Mouse (Mus musculus) left cerebral cortex, adult 2 months (tissue): ENCODE measurements at regions not wholly inside any gene's neighbourhood (a gene's known extent, or its start where the extent isn't known, plus 50 kb on each side); places are given as distances from the start of the nearest gene placed in this dataset.
"Not testable (repeated sequence)": the region's sequence is repeated elsewhere in the genome, so short reads cannot be mapped to it uniquely, and the experiment has no call there.

Source experiments
- DNase-seq, 2 experiments: peaks; one replicate each; pipeline ENCODE4 v3.0.0; 2021 to 2022; ENCODE audit warnings: low spot score in 2 of 2, mixed read lengths in 1 of 2; ENCODE audit errors: extremely low spot score in 1 of 2
- H3K27ac ChIP-seq: fragments of 200-600 bp; 2 replicates; pipeline ENCODE4 v1.8.1; 2022
- H3K4me3 ChIP-seq: fragments of 200-600 bp; 2 replicates; pipeline ENCODE4 v1.8.1; 2022
- CTCF ChIP-seq: fragments of 200-600 bp; IDR thresholded peaks from 2 replicates; pipeline ENCODE4 v1.8.1; 2022; ENCODE audit warnings: antibody characterized with exemption, mild to moderate bottlenecking, moderate library complexity
- intact Hi-C: fragments of 180-260 bp; cut with DNase I; formaldehyde crosslinking; loops from one replicate; pipeline ENCODE4 v1.15.1; 2025

GRCm38 (mm10) chr13:74969244-74969643, 120.4 kb upstream of the Pcsk1 start:
- intact Hi-C loops: no loop called here
- Histone ChIP-seq H3K27ac (no peak overlapping the region), H3K4me3 (no peak overlapping the region)
- no peak for DNase-seq
- TF ChIP-seq CTCF: no peak

GRCm38 (mm10) chr13:74955876-74956275, 133.8 kb upstream of the Pcsk1 start:
- TF ChIP-seq CTCF: no peak
- H3K4me3 ChIP-seq: no peak overlapping the region
- H3K27ac ChIP-seq: no peak overlapping the region
- no peak for DNase-seq
- intact Hi-C loops: no loop called here

- H3K4me3 ChIP-seq, intact Hi-C loops, DNase-seq, H3K27ac ChIP-seq: not testable (repeated sequence)
These were observed 105.0 kb upstream of the Cast start for GRCm38 (mm10) chr13:74913655-74914054.

GRCm38 (mm10) chr13:74903213-74904055, 94.8 kb upstream of the Cast start:
- Histone ChIP-seq H3K4me3 (no peak overlapping the region), H3K27ac (no peak overlapping the region)
- intact Hi-C loops: no loop called here
- DNase-seq: peak in 1 of 2 experiments; percentile 9
- TF ChIP-seq CTCF: no peak

GRCm38 (mm10) chr13:74889859-74890469, 81.4 kb upstream of the Cast start:
- TF ChIP-seq CTCF: no peak
- H3K4me3 ChIP-seq: no peak overlapping the region
- H3K27ac ChIP-seq: no peak overlapping the region
- DNase-seq: no peak
- intact Hi-C loops: no loop called here

GRCm38 (mm10) chr13:74867720-74868119, 59.1 kb upstream of the Cast start:
- intact Hi-C loops: no loop called here

GRCm38 (mm10) chr13:74864000-74864399, 55.4 kb upstream of the Cast start:
- intact Hi-C loops: loop anchor here (5.0 kb wide), 4 partner anchors 228 to 1158 kb away; no protein-coding TSS in a partner anchor
- no peak for DNase-seq
- no peak overlapping the region for H3K27ac ChIP-seq
- no peak for TF ChIP-seq CTCF
- H3K4me3 ChIP-seq: no peak overlapping the region

More at GRCm38 (mm10) chr13:74867720-74868119, 59.1 kb upstream of the Cast start:
- TF ChIP-seq CTCF: no peak
- no peak for DNase-seq
- Histone ChIP-seq H3K4me3 (no peak overlapping the region), H3K27ac (no peak overlapping the region)

- intact Hi-C loops: loop anchor here (2.0 to 5.0 kb wide), 5 partner anchors 231 to 1161 kb away; no protein-coding TSS in a partner anchor
- TF ChIP-seq CTCF: peak; percentile 76
- Histone ChIP-seq H3K4me3 (no peak overlapping the region), H3K27ac (no peak overlapping the region)
- DNase-seq: no peak
These were observed 52.9 kb upstream of the Cast start for GRCm38 (mm10) chr13:74861373-74861970.
